Mouse (Mus musculus): ENCODE measurements around the gene Lect2.

GRCm38 (mm10) chr13:56559841-56560370, 11.6 kb upstream of the Lect2 start:
- no peak for TF ChIP-seq CHD2 (IDR thresholded peaks at IDR 0.05; ENCODE audit: low read depth, low read length)
- no peak for TF ChIP-seq HCFC1 (IDR thresholded peaks at IDR 0.05; ENCODE audit: borderline replicate concordance, insufficient read depth, low read length)
- no peak for TF ChIP-seq ZNF384 (IDR thresholded peaks at IDR 0.05; ENCODE audit: low read depth, low read length)
- no peak for TF ChIP-seq MAFK (IDR thresholded peaks at IDR 0.05; ENCODE audit: insufficient read depth, low read depth, low read length)
- TF ChIP-seq ZC3H11A (IDR thresholded peaks at IDR 0.05; ENCODE audit: borderline replicate concordance, low read depth, low read length) = no peak

Data from ES-E14 (cell line).